Mouse (Mus musculus) naive thymus-derived CD4-positive, alpha-beta T cell, adult 2 months (primary cell): Measurements from ENCODE around the gene Olfr78.

Experiments
- DNase-seq: peaks from one replicate; pipeline ENCODE4 v3.0.0-alpha.2; 2011; ENCODE audit warnings: low read depth

The Olfr78 gene

GRCm38 (mm10) chr7:102759266-102759665 lies at the start of gene Olfr78, which contains the start of gene Olfr560:
Gene Olfr78 (minus strand): TSS chr7:102759471.
Gene Olfr560 (minus strand): TSS chr7:102759366.
- DNase-seq, result no peak

DNA sequence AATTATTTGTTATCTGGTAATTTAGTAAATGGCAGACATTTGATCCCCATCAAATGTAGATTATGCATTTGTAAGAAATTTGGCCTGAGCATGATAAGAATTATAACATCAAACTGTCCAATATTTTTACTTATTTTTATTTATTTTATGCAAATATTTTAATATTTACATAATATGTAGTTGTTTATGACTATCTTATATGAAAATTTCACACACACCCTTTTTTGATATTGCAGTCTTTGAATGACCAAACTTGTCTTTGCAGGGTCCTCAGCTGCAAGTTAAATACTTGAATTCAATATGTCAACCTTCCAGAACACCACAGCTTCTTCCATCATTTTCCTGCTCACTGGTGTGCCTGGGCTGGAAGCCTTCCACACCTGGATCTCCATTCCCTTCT lies 43.9 kb upstream of the Olfr78 start, which contains the start of gene Olfr564:
Olfr564 (plus strand) TSS at position 301 of the 400 bp plus-strand sequence.
- no peak for DNase-seq

- no peak for DNase-seq
Measured at GRCm38 (mm10) chr7:102770921-102771320, 11.7 kb upstream of the Olfr78 start, which contains the start of gene Olfr561. Gene Olfr561 (plus strand): TSS chr7:102771221.

- DNase-seq, result peak; percentile 2
Measured at GRCm38 (mm10) chr7:102752086-102752485, 7.2 kb downstream of the Olfr78 start.

DNA sequence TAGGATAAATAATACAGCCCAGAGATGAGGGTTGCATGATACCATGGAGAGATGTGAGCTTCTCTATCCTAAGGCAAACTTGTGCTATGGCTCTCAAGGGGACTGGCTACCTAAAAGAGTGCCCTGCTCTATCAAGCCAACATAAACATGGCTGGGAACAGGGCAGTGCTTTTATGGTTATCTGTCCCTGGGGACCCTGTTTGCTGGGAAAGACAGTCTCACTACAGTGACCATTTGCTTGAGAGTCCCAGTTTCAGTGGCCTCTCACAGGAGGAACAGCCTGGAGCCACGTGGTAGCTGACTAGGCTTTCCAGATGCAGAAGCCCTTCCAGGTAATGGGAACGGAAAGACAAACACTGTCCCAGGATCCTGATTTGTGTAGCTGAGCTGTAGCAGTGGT lies 21.6 kb downstream of the Olfr78 start:
- DNase-seq, result no peak

GRCm38 (mm10) chr7:102733793-102734192 lies 25.5 kb downstream of the Olfr78 start:
- no peak for DNase-seq

- no peak for DNase-seq
Measured at GRCm38 (mm10) chr7:102727391-102727790, 31.9 kb downstream of the Olfr78 start, which contains the start of gene Olfr559. Gene Olfr559 (minus strand): TSS chr7:102727491.

DNA sequence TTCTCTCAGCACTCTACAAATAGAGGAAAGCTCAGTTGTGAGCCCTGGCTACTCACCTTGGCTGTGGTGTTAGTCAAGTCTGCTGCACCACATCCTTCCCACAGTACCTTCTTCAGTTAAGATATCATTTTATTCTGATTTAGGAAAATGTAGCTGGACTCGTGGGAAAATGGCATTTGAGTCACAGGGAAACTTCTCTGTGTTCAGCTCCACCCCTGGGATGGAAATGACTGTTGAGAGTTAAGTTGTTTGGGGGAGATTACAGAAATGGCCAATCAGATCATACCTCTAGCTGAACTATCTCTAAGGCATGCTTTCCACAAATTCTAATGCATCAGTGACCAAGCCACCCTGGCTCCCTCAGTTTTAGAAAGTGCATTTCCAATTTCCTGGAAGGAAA lies 40.3 kb downstream of the Olfr78 start, which contains the start of gene Olfr33:
Olfr33 (minus strand) TSS at position 101 of the 400 bp plus-strand sequence.
- no peak for DNase-seq

GRCm38 (mm10) chr7:102701915-102702314 lies 57.4 kb downstream of the Olfr78 start, which contains the start of gene Olfr558:
Gene Olfr558 (plus strand): TSS chr7:102702215.
- DNase-seq, result no peak

DNA sequence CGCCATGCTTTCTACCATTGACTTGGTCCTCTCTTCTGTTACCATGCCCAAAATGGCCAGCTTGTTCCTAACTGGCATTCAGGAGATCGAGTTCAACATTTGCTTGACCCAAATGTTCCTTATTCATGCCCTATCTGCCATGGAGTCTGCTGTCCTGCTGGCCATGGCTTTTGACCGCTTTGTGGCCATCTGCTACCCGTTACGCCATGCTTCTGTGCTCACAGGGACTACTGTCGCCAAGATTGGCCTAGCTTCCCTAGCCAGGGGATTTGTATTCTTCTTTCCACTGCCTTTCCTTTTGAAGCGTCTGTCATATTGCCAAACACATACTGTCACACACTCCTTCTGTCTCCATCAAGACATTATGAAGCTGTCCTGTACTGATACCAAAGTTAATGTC lies 60.8 kb downstream of the Olfr78 start:
- no peak for DNase-seq

DNA sequence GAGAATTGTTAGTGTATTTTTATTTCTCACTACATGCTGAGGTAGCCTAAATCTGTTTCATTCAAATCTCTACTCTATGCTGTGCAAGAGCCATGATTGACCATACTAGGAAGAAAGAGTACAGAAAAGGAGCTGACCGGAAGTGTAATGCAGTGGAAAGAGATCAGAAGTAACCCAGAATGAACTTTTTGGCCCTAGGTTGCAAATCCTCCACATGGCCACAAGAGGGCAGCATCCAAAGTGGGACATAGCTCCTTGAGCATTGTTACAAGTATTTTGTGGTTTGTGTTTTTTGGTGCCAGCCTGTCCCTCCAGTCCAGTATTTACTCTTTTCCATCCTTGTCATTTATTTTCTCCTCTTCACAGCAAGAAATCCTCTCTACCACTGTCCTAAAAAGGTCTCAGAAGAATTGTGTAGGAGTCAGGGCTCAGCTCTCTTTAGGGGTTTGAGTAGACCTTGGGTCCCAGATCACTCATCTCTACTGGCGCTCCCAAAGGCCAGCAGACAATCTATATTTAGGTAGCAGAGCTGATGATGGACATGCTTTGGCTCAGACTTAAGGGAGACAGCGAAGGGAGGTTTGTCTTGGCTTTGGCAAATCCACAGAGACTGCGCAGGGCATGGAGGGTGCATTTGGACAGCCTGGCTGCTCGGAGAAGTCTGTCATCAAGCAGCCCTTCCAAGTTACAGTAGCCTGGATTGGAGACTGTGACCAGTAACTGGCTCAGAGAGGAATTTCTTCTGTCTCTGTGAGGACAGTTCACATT lies 63.7 kb downstream of the Olfr78 start, which contains the start of gene Olfr557:
Olfr557 (plus strand) TSS at position 553 of the 768 bp plus-strand sequence.
- DNase-seq, result peak; percentile 72
